Mouse (Mus musculus): ENCODE results near the gene Frs3.

DNA sequence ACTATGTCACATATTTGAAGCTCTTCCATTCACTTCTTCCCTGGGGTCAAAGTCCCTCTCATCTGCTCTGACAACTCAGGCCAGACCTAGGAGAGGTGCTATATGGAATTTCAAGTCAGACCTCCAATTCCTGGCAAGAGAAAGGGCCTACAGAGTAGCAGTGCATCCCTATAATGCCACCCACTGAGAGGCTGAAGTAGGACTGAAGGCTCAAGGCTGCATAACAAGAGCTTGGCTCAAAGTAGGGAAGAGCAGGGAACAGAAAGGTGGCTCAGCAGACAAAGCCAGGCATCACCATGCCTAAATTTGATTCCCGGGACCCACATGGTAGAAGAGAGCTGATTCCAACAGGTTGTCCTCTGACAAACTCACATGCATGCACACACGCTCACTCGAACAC lies 2.8 kb downstream of the Frs3 start:
- TF ChIP-seq POLR2A (IDR thresholded peaks at IDR 0.05; ENCODE audit: borderline replicate concordance, extremely low read depth, insufficient read depth, insufficient read length, poor library complexity, severe bottlenecking) (no peak), CTCF (IDR thresholded peaks at IDR 0.05; ENCODE audit: borderline replicate concordance, extremely low read depth, insufficient read depth, insufficient read length) (no peak)

Data from brain, embryonic 14.5 days (tissue).